Mouse (Mus musculus) 3T3-L1 (cell line): ENCODE data around the gene Dazap2.

ENCODE experiments used
- DNase-seq: peaks from one replicate; pipeline ENCODE4 v3.0.0-alpha.2; 2015; ENCODE audit warnings: low read depth, low spot score

Dazap2 gene

GRCm38 (mm10) chr15:100614996-100615824 is at the start of gene Dazap2:
Gene Dazap2 (plus strand): TSS chr15:100615349.
- DNase-seq, result peak; percentile 97

GRCm38 (mm10) chr15:100566531-100566930 is 48.6 kb upstream of the Dazap2 start:
- no peak for DNase-seq

GRCm38 (mm10) chr15:100569239-100569638 is 45.9 kb upstream of the Dazap2 start:
- DNase-seq, result no peak

- no peak for DNase-seq
Observed at GRCm38 (mm10) chr15:100573946-100574345, 41.2 kb upstream of the Dazap2 start.

GRCm38 (mm10) chr15:100574378-100574777 is 40.8 kb upstream of the Dazap2 start:
- DNase-seq, result no peak

- DNase-seq, result no peak
Observed at GRCm38 (mm10) chr15:100575366-100575765, 39.8 kb upstream of the Dazap2 start.

GRCm38 (mm10) chr15:100576392-100576791 is 38.8 kb upstream of the Dazap2 start:
- no peak for DNase-seq

GRCm38 (mm10) chr15:100576810-100577209 is 38.3 kb upstream of the Dazap2 start:
- DNase-seq, result no peak

GRCm38 (mm10) chr15:100577972-100578371 is 37.2 kb upstream of the Dazap2 start:
- DNase-seq, result no peak

GRCm38 (mm10) chr15:100580108-100580507 is 35.0 kb upstream of the Dazap2 start:
- DNase-seq, result no peak

GRCm38 (mm10) chr15:100585931-100586330 is 29.2 kb upstream of the Dazap2 start:
- DNase-seq, result no peak

GRCm38 (mm10) chr15:100587166-100587565 is 28.0 kb upstream of the Dazap2 start:
- DNase-seq, result no peak

GRCm38 (mm10) chr15:100588297-100588696 is 26.9 kb upstream of the Dazap2 start:
- no peak for DNase-seq

GRCm38 (mm10) chr15:100590436-100590835 is 24.7 kb upstream of the Dazap2 start:
- no peak for DNase-seq

- no peak for DNase-seq
Observed at GRCm38 (mm10) chr15:100592817-100593216, 22.3 kb upstream of the Dazap2 start.

GRCm38 (mm10) chr15:100598287-100598882 is 16.8 kb upstream of the Dazap2 start:
- DNase-seq, result no peak

- peak; percentile 43 for DNase-seq
Observed at GRCm38 (mm10) chr15:100598883-100599275, 16.3 kb upstream of the Dazap2 start.

- no peak for DNase-seq
Observed at GRCm38 (mm10) chr15:100599276-100600046, 15.7 kb upstream of the Dazap2 start, which contains the start of gene Pou6f1. Gene Pou6f1 (minus strand): TSS chr15:100599984.

GRCm38 (mm10) chr15:100600047-100600695 is 15.0 kb upstream of the Dazap2 start:
- peak; percentile 58 for DNase-seq

GRCm38 (mm10) chr15:100600696-100601272 is 14.4 kb upstream of the Dazap2 start:
- DNase-seq, result no peak

- DNase-seq, result no peak
Observed at GRCm38 (mm10) chr15:100601669-100602068, 13.5 kb upstream of the Dazap2 start.
